Mouse (Mus musculus) embryo, embryonic 11.5 days (tissue): ENCODE results near the gene Trim42.
A peak's percentile ranks its signal among the peaks of the same experiment; 100 is the strongest.

Experiments
- DNase-seq: peaks from one replicate; pipeline ENCODE4 v3.0.0-alpha.2; 2012; ENCODE audit warnings: low read depth, low spot score

Gene Trim42

GRCm38 (mm10) chr9:97369591-97369990, at the start of gene Trim42:
Gene Trim42 (minus strand): TSS chr9:97369958.
- DNase-seq, result no peak

- no peak for DNase-seq
These were observed 45.3 kb upstream of the Trim42 start for GRCm38 (mm10) chr9:97414876-97415668.

- DNase-seq, result no peak
These were observed 38.4 kb upstream of the Trim42 start for GRCm38 (mm10) chr9:97408142-97408541.

GRCm38 (mm10) chr9:97356441-97356840, 13.3 kb downstream of the Trim42 start:
- no peak for DNase-seq

GRCm38 (mm10) chr9:97344767-97345297, 24.9 kb downstream of the Trim42 start:
- no peak for DNase-seq

- DNase-seq, result no peak
These were observed 28.0 kb downstream of the Trim42 start for GRCm38 (mm10) chr9:97341772-97342171.

GRCm38 (mm10) chr9:97322846-97323245, 46.9 kb downstream of the Trim42 start:
- peak; percentile 45 for DNase-seq

- no peak for DNase-seq
These were observed 47.6 kb downstream of the Trim42 start for GRCm38 (mm10) chr9:97322120-97322519.

GRCm38 (mm10) chr9:97315421-97316055, 54.2 kb downstream of the Trim42 start:
- no peak for DNase-seq

- no peak for DNase-seq
These were observed 58.1 kb downstream of the Trim42 start for GRCm38 (mm10) chr9:97311614-97312013.

- no peak for DNase-seq
These were observed 60.2 kb downstream of the Trim42 start for GRCm38 (mm10) chr9:97309509-97310053.

- DNase-seq, result no peak
These were observed 61.9 kb downstream of the Trim42 start for GRCm38 (mm10) chr9:97307705-97308485.
